Mouse (Mus musculus) ES-E14 (cell line): ENCODE results near the gene Fastkd1.

Experiments used
- CHD2 ChIP-seq: IDR thresholded peaks from 2 replicates; pipeline ENCODE4 v1.6.1; 2014; ENCODE audit warnings: mild to moderate bottlenecking, low read depth, low read length, inconsistent platforms
- HCFC1 ChIP-seq: IDR thresholded peaks from 2 replicates; pipeline ENCODE4 v1.6.1; 2012; ENCODE audit warnings: low read length, inconsistent platforms, borderline replicate concordance; ENCODE audit not compliant: insufficient read depth
- ZC3H11A ChIP-seq: IDR thresholded peaks from 2 replicates; pipeline ENCODE4 v1.6.1; 2012; ENCODE audit warnings: low read depth, mild to moderate bottlenecking, inconsistent platforms, low read length, borderline replicate concordance
- ZNF384 ChIP-seq: IDR thresholded peaks from 2 replicates; pipeline ENCODE4 v1.6.1; 2012; ENCODE audit warnings: low read depth, low read length, inconsistent platforms

GRCm38 (mm10) chr2:69659326-69659725 is 54.0 kb downstream of the Fastkd1 start:
- no peak for TF ChIP-seq ZC3H11A
- TF ChIP-seq ZNF384, result no peak
- no peak for TF ChIP-seq CHD2
- no peak for TF ChIP-seq HCFC1
